Mouse (Mus musculus) MEL (cell line): ENCODE results near the gene Svbp. TPM values are rescaled to one million over a fixed set of nuclear protein-coding genes. Genes with fewer than 3 reads are reported as not detected.

Experiments used
- DNase-seq: peaks from one replicate; pipeline ENCODE4 v3.0.0; 2011; ENCODE audit warnings: low read depth, low spot score
- H3K27ac ChIP-seq: 2 replicates; pipeline ENCODE4 v1.5.1; 2012; ENCODE audit warnings: low read depth, mild to moderate bottlenecking, control low read depth, low read length, moderate library complexity; ENCODE audit not compliant: control insufficient read depth
- H3K27me3 ChIP-seq, 2 experiments: fragments of 150-350 bp in 1 of 2; sonication (generic) in 1 of 2; 2 replicates each; pipeline ENCODE4 v1.6.1; 2012; ENCODE audit warnings: low read length in 2 of 2, mild to moderate bottlenecking in 2 of 2, improper control_type of control experiment in 1 of 2, moderate library complexity in 1 of 2; ENCODE audit not compliant: insufficient read depth in 2 of 2, control insufficient read depth in 1 of 2
- H3K36me3 ChIP-seq, 2 experiments: 2 replicates each; pipeline ENCODE4 v1.6.1; 2012 to 2014; ENCODE audit warnings: low read length in 2 of 2, improper control_type of control experiment in 1 of 2, inconsistent platforms in 1 of 2, mild to moderate bottlenecking in 1 of 2; ENCODE audit not compliant: insufficient read depth in 2 of 2, control insufficient read depth in 1 of 2
- H3K4me1 ChIP-seq, 2 experiments: fragments of 150-350 bp in 1 of 2; sonication (generic) in 1 of 2; 2 replicates each; pipeline ENCODE4 v1.6.1; 2012; ENCODE audit warnings: low read length in 2 of 2, improper control_type of control experiment in 1 of 2, mild to moderate bottlenecking in 1 of 2; ENCODE audit not compliant: insufficient read depth in 2 of 2, control insufficient read depth in 1 of 2
- H3K4me3 ChIP-seq, 2 experiments: fragments of 150-350 bp in 1 of 2; sonication (generic) in 1 of 2; 2 replicates each; pipeline ENCODE4 v1.5.1; 2012; ENCODE audit warnings: low read depth in 2 of 2, low read length in 2 of 2, mild to moderate bottlenecking in 2 of 2, moderate library complexity in 2 of 2, control low read depth in 1 of 2, improper control_type of control experiment in 1 of 2; ENCODE audit not compliant: control insufficient read depth in 1 of 2, insufficient read depth in 1 of 2
- H3K79me2 ChIP-seq: 2 replicates; pipeline ENCODE4 v1.6.1; 2012; ENCODE audit warnings: mild to moderate bottlenecking, low read length, moderate library complexity; ENCODE audit not compliant: control insufficient read depth, poor library complexity, insufficient read depth
- H3K9ac ChIP-seq: 2 replicates; pipeline ENCODE4 v1.6.1; 2012; ENCODE audit warnings: low read depth, mild to moderate bottlenecking, control low read depth, low read length, moderate library complexity; ENCODE audit not compliant: control insufficient read depth, poor library complexity, severe bottlenecking
- H3K9me3 ChIP-seq: fragments of 150-350 bp; sonication (generic); replicated peaks from 2 replicates; pipeline ENCODE4 v1.6.1; 2012; ENCODE audit warnings: mild to moderate bottlenecking, low read length, improper control_type of control experiment, moderate library complexity; ENCODE audit not compliant: insufficient read depth
- BHLHE40 ChIP-seq: IDR thresholded peaks from 2 replicates; pipeline ENCODE4 v1.6.1; 2012; ENCODE audit warnings: low read depth, mild to moderate bottlenecking, inconsistent platforms, low read length, improper control_type of control experiment, borderline replicate concordance
- CHD1 ChIP-seq: IDR thresholded peaks from 2 replicates; pipeline ENCODE4 v1.6.1; 2012; ENCODE audit warnings: low read depth, mild to moderate bottlenecking, inconsistent platforms, low read length, improper control_type of control experiment
- CHD2 ChIP-seq: IDR thresholded peaks from 2 replicates; pipeline ENCODE4 v1.6.1; 2011; ENCODE audit warnings: low read length, improper control_type of control experiment
- CTCF ChIP-seq, 3 experiments: IDR thresholded peaks in 2 of 3; conservative IDR thresholded peaks in 1 of 3; 2 replicates each; pipeline ENCODE4 v1.5.1; 2011 to 2012; ENCODE audit warnings: low read length in 3 of 3, low read depth in 2 of 3, mild to moderate bottlenecking in 2 of 3, improper control_type of control experiment in 1 of 3, inconsistent platforms in 1 of 3, mixed read lengths in 1 of 3, moderate library complexity in 1 of 3; ENCODE audit not compliant: control insufficient read depth in 1 of 3, insufficient read depth in 1 of 3, poor library complexity in 1 of 3, severe bottlenecking in 1 of 3
- E2F4 ChIP-seq: IDR thresholded peaks from 2 replicates; pipeline ENCODE4 v1.6.1; 2011; ENCODE audit warnings: low read depth, low read length, improper control_type of control experiment, borderline replicate concordance
- GABPA ChIP-seq: IDR thresholded peaks from 2 replicates; pipeline ENCODE4 v1.6.1; 2012; ENCODE audit warnings: low read depth, mild to moderate bottlenecking, inconsistent platforms, low read length, improper control_type of control experiment, moderate library complexity
- GATA1 ChIP-seq: IDR thresholded peaks from 2 replicates; pipeline ENCODE4 v1.6.1; 2011; ENCODE audit warnings: low read depth, low read length, improper control_type of control experiment
- HCFC1 ChIP-seq: IDR thresholded peaks from 2 replicates; pipeline ENCODE4 v1.6.1; 2012; ENCODE audit warnings: low read depth, mild to moderate bottlenecking, inconsistent platforms, low read length, improper control_type of control experiment, moderate library complexity
- KAT2A ChIP-seq: conservative IDR thresholded peaks from 2 replicates; pipeline ENCODE4 v1.6.1; 2012; ENCODE audit warnings: low read depth, low read length, improper control_type of control experiment, inconsistent platforms
- MAZ ChIP-seq: IDR thresholded peaks from 2 replicates; pipeline ENCODE4 v1.6.1; 2012; ENCODE audit warnings: low read depth, mild to moderate bottlenecking, inconsistent platforms, low read length, improper control_type of control experiment
- MEF2A ChIP-seq: IDR thresholded peaks from 2 replicates; pipeline ENCODE4 v1.6.1; 2014; ENCODE audit warnings: low read depth, mild to moderate bottlenecking, inconsistent platforms, low read length, improper control_type of control experiment; ENCODE audit not compliant: poor library complexity, insufficient replicate concordance, severe bottlenecking; ENCODE audit errors: extremely low read depth
- MXI1 ChIP-seq: IDR thresholded peaks from 2 replicates; pipeline ENCODE4 v1.6.1; 2011; ENCODE audit warnings: mild to moderate bottlenecking, low read depth, low read length, improper control_type of control experiment
- MYB ChIP-seq: IDR thresholded peaks from 2 replicates; pipeline ENCODE4 v1.6.1; 2011; ENCODE audit warnings: mild to moderate bottlenecking, low read depth, low read length, improper control_type of control experiment
- MYC ChIP-seq: IDR thresholded peaks from 2 replicates; pipeline ENCODE4 v1.6.1; 2011; ENCODE audit warnings: low read depth, mild to moderate bottlenecking, low read length, improper control_type of control experiment, moderate library complexity
- POLR2AphosphoS5 ChIP-seq: IDR thresholded peaks from 2 replicates; pipeline ENCODE4 v1.6.1; 2012; ENCODE audit warnings: low read depth, borderline replicate concordance, mild to moderate bottlenecking, inconsistent platforms, low read length, moderate library complexity, mixed read lengths
- RAD21 ChIP-seq: IDR thresholded peaks from 2 replicates; pipeline ENCODE4 v1.6.1; 2011; ENCODE audit warnings: mild to moderate bottlenecking, low read depth, low read length, improper control_type of control experiment
- RCOR1 ChIP-seq: IDR thresholded peaks from 2 replicates; pipeline ENCODE4 v1.6.1; 2012; ENCODE audit warnings: low read depth, mild to moderate bottlenecking, inconsistent platforms, low read length, improper control_type of control experiment
- SIN3A ChIP-seq: IDR thresholded peaks from 2 replicates; pipeline ENCODE4 v1.6.1; 2012; ENCODE audit warnings: low read length, improper control_type of control experiment, inconsistent platforms
- SMC3 ChIP-seq: IDR thresholded peaks from 2 replicates; pipeline ENCODE4 v1.6.1; 2011; ENCODE audit warnings: low read depth, low read length, improper control_type of control experiment
- TBP ChIP-seq: IDR thresholded peaks from 2 replicates; pipeline ENCODE4 v1.8.0; 2011; ENCODE audit warnings: low read depth, low read length, improper control_type of control experiment
- TCF12 ChIP-seq: IDR thresholded peaks from 2 replicates; pipeline ENCODE4 v1.6.1; 2014; ENCODE audit warnings: low read depth, mild to moderate bottlenecking, inconsistent platforms, low read length, improper control_type of control experiment, moderate library complexity
- UBTF ChIP-seq: IDR thresholded peaks from 2 replicates; pipeline ENCODE4 v1.6.1; 2012; ENCODE audit warnings: low read depth, mild to moderate bottlenecking, inconsistent platforms, low read length, improper control_type of control experiment, moderate library complexity, borderline replicate concordance; ENCODE audit not compliant: insufficient read depth
- ZC3H11A ChIP-seq: IDR thresholded peaks from 2 replicates; pipeline ENCODE4 v1.6.1; 2012; ENCODE audit warnings: low read depth, mild to moderate bottlenecking, inconsistent platforms, low read length, improper control_type of control experiment
- ZMIZ1 ChIP-seq: IDR thresholded peaks from 2 replicates; pipeline ENCODE4 v1.6.1; 2012; ENCODE audit warnings: low read depth, mild to moderate bottlenecking, inconsistent platforms, low read length, improper control_type of control experiment, moderate library complexity
- polyA plus RNA-seq, 2 experiments: library from polyadenylated mRNA; stranded (reverse) in 1 of 2; unstranded in 1 of 2; fragments of >175 nt in 1 of 2; fragments of >200 nt in 1 of 2; gene quantifications; 2 replicates each; pipeline versions ENCODE4 v1.2.1 to v1.2.4; 2012; ENCODE audit warnings: low replicate concordance in 2 of 2, low read depth in 1 of 2; ENCODE audit not compliant: insufficient read length in 2 of 2, insufficient read depth in 1 of 2, missing spikeins in 1 of 2
- total RNA-seq: library from RNA; depleted of rRNA; stranded (reverse); fragments of 300-350 nt; gene quantifications from 2 replicates; pipeline ENCODE4 v1.2.3, GENCODE M21; 2012

The Svbp gene
- total and polyA plus RNA-seq, 3 experiments: 63.7 to 131 TPM; not detected in 1

- H3K9me3 ChIP-seq: no peaks in the 10 kb centered on the region
- H3K27me3 ChIP-seq: no peaks in the 10 kb centered on the region
- H3K4me1 ChIP-seq: peaks cover 0 to 3% of the 10 kb centered on the region in 2 experiments; a peak in 1 of 4 replicates
- no peak overlapping the region for H3K27ac ChIP-seq
- no peak overlapping the region for H3K4me3 ChIP-seq
- H3K36me3 ChIP-seq: no peaks in the 10 kb centered on the region
- peak; percentile 94 for TF ChIP-seq ZC3H11A
- TF ChIP-seq MXI1: no peak
- TF ChIP-seq ZMIZ1: no peak
- peak; percentile 97 for TF ChIP-seq RAD21
- TF ChIP-seq RCOR1: no peak
- TF ChIP-seq HCFC1: no peak
- peak; percentile 64; the same call in 1 of the 2 replicates for TF ChIP-seq MYC
- no peak for TF ChIP-seq MEF2A
- TF ChIP-seq BHLHE40: 0 out of 2 replicates have a peak, but pooled peaks have one; percentile 23
- TF ChIP-seq MAZ: no peak
- no peak for TF ChIP-seq GABPA
- TF ChIP-seq CHD1: no peak
- TF ChIP-seq GATA1: no peak
- no peak for TF ChIP-seq CHD2
- TF ChIP-seq SIN3A: peak; percentile 65; the same call in 1 of the 2 replicates
- TF ChIP-seq E2F4: no peak
- peak in 2 of 3 experiments; percentile 87 to 96; a peak in 5 of 6 replicates for TF ChIP-seq CTCF (IDR thresholded peaks at IDR 0.05 in 2 of 3, conservative IDR thresholded peaks at IDR 0.05 in 1 of 3; ENCODE audit: control insufficient read depth in 1 of 3, insufficient read depth in 1 of 3, low read depth in 2 of 3, low read length in 3 of 3, poor library complexity in 1 of 3, severe bottlenecking in 1 of 3)
- no peak for TF ChIP-seq UBTF
- no peak for TF ChIP-seq MYB
- peak; percentile 98 for TF ChIP-seq SMC3
- no peak for TF ChIP-seq TBP
- no peak for TF ChIP-seq POLR2AphosphoS5
- TF ChIP-seq TCF12: no peak
- TF ChIP-seq KAT2A: no peak
- DNase-seq: peak; percentile 82
- H3K9ac ChIP-seq: no peak overlapping the region
- no peaks in the 10 kb centered on the region for H3K79me2 ChIP-seq
These were observed 9.6 kb downstream of the Svbp start for GRCm38 (mm10) chr4:119204672-119205071.
